Mouse (Mus musculus) CH12.LX (cell line): ENCODE results near the gene BC005537. TPM values are rescaled to one million over a fixed set of nuclear protein-coding genes. Genes with fewer than 3 reads are reported as not detected.

Experiments
- DNase-seq: peaks from one replicate; pipeline ENCODE4 v3.0.0-alpha.2; 2013; ENCODE audit errors: extremely low read depth
- H3K27ac ChIP-seq: 2 replicates; pipeline ENCODE4 v1.5.1; 2012; ENCODE audit warnings: low read depth, mild to moderate bottlenecking, control low read depth, moderate library complexity; ENCODE audit not compliant: insufficient read depth
- H3K27me3 ChIP-seq: replicated peaks from 2 replicates; pipeline ENCODE3; 2012; ENCODE audit warnings: inconsistent platforms
- H3K36me3 ChIP-seq, 2 experiments: replicated peaks in 1 of 2; 2 replicates each; pipeline versions ENCODE3 to v1.6.1; 2012; ENCODE audit warnings: inconsistent platforms in 1 of 2, low read length in 1 of 2, mild to moderate bottlenecking in 1 of 2, mixed read lengths in 1 of 2, moderate library complexity in 1 of 2; ENCODE audit not compliant: control insufficient read depth in 1 of 2, insufficient read depth in 1 of 2
- H3K4me1 ChIP-seq, 2 experiments: 2 replicates each; pipeline ENCODE4 v1.6.1; 2012; ENCODE audit warnings: inconsistent platforms in 1 of 2, moderate library complexity in 1 of 2; ENCODE audit not compliant: insufficient read depth in 2 of 2, control insufficient read depth in 1 of 2
- H3K4me2 ChIP-seq: 2 replicates; pipeline ENCODE4 v1.6.1; 2012; ENCODE audit warnings: low read depth, mild to moderate bottlenecking, control low read depth; ENCODE audit not compliant: poor library complexity, insufficient read depth, severe bottlenecking
- H3K4me3 ChIP-seq, 3 experiments: fragments of 150-350 bp in 1 of 3; sonication (generic) in 1 of 3; replicated peaks in 1 of 3; 2 replicates each; pipeline versions ENCODE3 to v1.5.1; 2011 to 2012; ENCODE audit warnings: low read depth in 2 of 3, low read length in 2 of 3, mild to moderate bottlenecking in 2 of 3, moderate library complexity in 2 of 3, control low read depth in 1 of 3, improper control_type of control experiment in 1 of 3, inconsistent platforms in 1 of 3, mixed read lengths in 1 of 3; ENCODE audit not compliant: poor library complexity in 1 of 3
- H3K79me2 ChIP-seq: replicated peaks from 2 replicates; pipeline ENCODE4 v1.6.1; 2012; ENCODE audit warnings: mild to moderate bottlenecking, moderate library complexity; ENCODE audit not compliant: control insufficient read depth, poor library complexity, insufficient read depth, severe bottlenecking; ENCODE audit errors: extremely low read depth
- H3K9ac ChIP-seq: 2 replicates; pipeline ENCODE4 v1.6.1; 2012; ENCODE audit warnings: low read depth, mild to moderate bottlenecking, control low read depth, moderate library complexity; ENCODE audit not compliant: insufficient read depth
- H3K9me3 ChIP-seq: replicated peaks from 2 replicates; pipeline ENCODE3; 2012; ENCODE audit warnings: low read length, inconsistent platforms, mixed read lengths
- BHLHE40 ChIP-seq: IDR thresholded peaks from 2 replicates; pipeline ENCODE4 v1.6.1; 2011; ENCODE audit warnings: mild to moderate bottlenecking, low read depth, low read length, improper control_type of control experiment
- CHD1 ChIP-seq: IDR thresholded peaks from 2 replicates; pipeline ENCODE4 v1.6.1; 2012; ENCODE audit warnings: low read depth, low read length, improper control_type of control experiment, inconsistent platforms
- CHD2 ChIP-seq: IDR thresholded peaks from 2 replicates; pipeline ENCODE4 v1.6.1; 2011; ENCODE audit warnings: low read length, improper control_type of control experiment
- CTCF ChIP-seq, 2 experiments: IDR thresholded peaks in 1 of 2; conservative IDR thresholded peaks in 1 of 2; 2 replicates each; pipeline ENCODE4 v1.5.1; 2011 to 2012; ENCODE audit warnings: low read depth in 2 of 2, low read length in 2 of 2, improper control_type of control experiment in 1 of 2, inconsistent platforms in 1 of 2, mild to moderate bottlenecking in 1 of 2, moderate library complexity in 1 of 2
- E2F4 ChIP-seq: IDR thresholded peaks from 2 replicates; pipeline ENCODE4 v1.6.1; 2011; ENCODE audit warnings: low read depth, low read length, improper control_type of control experiment; ENCODE audit not compliant: insufficient replicate concordance
- ELF1 ChIP-seq: IDR thresholded peaks from 2 replicates; pipeline ENCODE4 v1.6.1; 2014; ENCODE audit warnings: low read depth, mild to moderate bottlenecking, inconsistent platforms, low read length, improper control_type of control experiment
- EP300 ChIP-seq: IDR thresholded peaks from 2 replicates; pipeline ENCODE4 v1.6.1; 2011; ENCODE audit warnings: low read length, improper control_type of control experiment
- ETS1 ChIP-seq: conservative IDR thresholded peaks from 2 replicates; pipeline ENCODE4 v1.6.1; 2012; ENCODE audit warnings: low read depth, mild to moderate bottlenecking, inconsistent platforms, low read length, improper control_type of control experiment, moderate library complexity
- GABPA ChIP-seq: IDR thresholded peaks from 2 replicates; pipeline ENCODE4 v1.6.1; 2012; ENCODE audit warnings: low read depth, low read length, improper control_type of control experiment, inconsistent platforms; ENCODE audit not compliant: insufficient replicate concordance
- HCFC1 ChIP-seq: IDR thresholded peaks from 2 replicates; pipeline ENCODE4 v1.6.1; 2012; ENCODE audit warnings: low read depth, mild to moderate bottlenecking, inconsistent platforms, low read length, improper control_type of control experiment
- IRF4 ChIP-seq: IDR thresholded peaks from 2 replicates; pipeline ENCODE4 v1.6.1; 2014; ENCODE audit warnings: low read depth, mild to moderate bottlenecking, inconsistent platforms, low read length, improper control_type of control experiment
- JUN ChIP-seq: IDR thresholded peaks from 2 replicates; pipeline ENCODE4 v1.6.1; 2011; ENCODE audit warnings: low read depth, mild to moderate bottlenecking, low read length, improper control_type of control experiment, moderate library complexity; ENCODE audit not compliant: insufficient read depth
- JUND ChIP-seq: conservative IDR thresholded peaks from 2 replicates; pipeline ENCODE4 v1.6.1; 2011; ENCODE audit warnings: low read depth, low read length, improper control_type of control experiment
- KAT2A ChIP-seq: IDR thresholded peaks from 2 replicates; pipeline ENCODE4 v1.6.1; 2012; ENCODE audit warnings: low read length, improper control_type of control experiment, inconsistent platforms; ENCODE audit not compliant: insufficient replicate concordance
- MAFK ChIP-seq: IDR thresholded peaks from 2 replicates; pipeline ENCODE4 v1.6.1; 2011; ENCODE audit warnings: low read length, improper control_type of control experiment; ENCODE audit not compliant: insufficient replicate concordance
- MAZ ChIP-seq: IDR thresholded peaks from 2 replicates; pipeline ENCODE4 v1.6.1; 2012; ENCODE audit warnings: low read depth, mild to moderate bottlenecking, inconsistent platforms, low read length, improper control_type of control experiment, moderate library complexity
- MEF2A ChIP-seq: IDR thresholded peaks from 2 replicates; pipeline ENCODE4 v1.6.1; 2014; ENCODE audit warnings: low read depth, mild to moderate bottlenecking, inconsistent platforms, low read length, improper control_type of control experiment, borderline replicate concordance
- MYC ChIP-seq: IDR thresholded peaks from 2 replicates; pipeline ENCODE4 v1.6.1; 2011; ENCODE audit warnings: low read depth, mild to moderate bottlenecking, improper control_type of control experiment, low read length
- NELFE ChIP-seq: IDR thresholded peaks from 2 replicates; pipeline ENCODE4 v1.6.1; 2011; ENCODE audit warnings: low read depth, low read length, improper control_type of control experiment
- NRF1 ChIP-seq: IDR thresholded peaks from 2 replicates; pipeline ENCODE4 v1.6.1; 2014; ENCODE audit warnings: low read depth, mild to moderate bottlenecking, inconsistent platforms, low read length, improper control_type of control experiment, moderate library complexity
- POLR2AphosphoS2 ChIP-seq: IDR thresholded peaks from 2 replicates; pipeline ENCODE4 v1.6.1; 2011; ENCODE audit warnings: low read depth, low read length, improper control_type of control experiment
- RCOR1 ChIP-seq: conservative IDR thresholded peaks from 2 replicates; pipeline ENCODE4 v1.6.1; 2012; ENCODE audit warnings: low read depth, mild to moderate bottlenecking, inconsistent platforms, low read length, improper control_type of control experiment
- SIN3A ChIP-seq: IDR thresholded peaks from 2 replicates; pipeline ENCODE4 v1.6.1; 2012; ENCODE audit warnings: low read length, improper control_type of control experiment, inconsistent platforms
- TBP ChIP-seq: conservative IDR thresholded peaks from 2 replicates; pipeline ENCODE4 v1.6.1; 2011; ENCODE audit warnings: low read depth, low read length, improper control_type of control experiment
- UBTF ChIP-seq: IDR thresholded peaks from 2 replicates; pipeline ENCODE4 v1.6.1; 2012; ENCODE audit warnings: low read depth, mild to moderate bottlenecking, inconsistent platforms, low read length, improper control_type of control experiment, moderate library complexity
- USF1 ChIP-seq: IDR thresholded peaks from 2 replicates; pipeline ENCODE4 v1.6.1; 2014; ENCODE audit warnings: low read depth, mild to moderate bottlenecking, inconsistent platforms, low read length, improper control_type of control experiment
- USF2 ChIP-seq: conservative IDR thresholded peaks from 2 replicates; pipeline ENCODE4 v1.6.1; 2011; ENCODE audit warnings: low read depth, low read length, improper control_type of control experiment
- ZKSCAN1 ChIP-seq: IDR thresholded peaks from 2 replicates; pipeline ENCODE4 v1.6.1; 2012; ENCODE audit warnings: low read depth, inconsistent platforms, low read length, improper control_type of control experiment, borderline replicate concordance
- ZMIZ1 ChIP-seq: IDR thresholded peaks from 2 replicates; pipeline ENCODE4 v1.6.1; 2012; ENCODE audit warnings: low read depth, mild to moderate bottlenecking, inconsistent platforms, low read length, improper control_type of control experiment
- ZNF384 ChIP-seq: IDR thresholded peaks from 2 replicates; pipeline ENCODE4 v1.6.1; 2012; ENCODE audit warnings: low read depth, low read length, improper control_type of control experiment, inconsistent platforms
- dilution Hi-C: fragments of 300-500 bp; cut with MboI; formaldehyde crosslinking; loops from 2 replicates; pipeline ENCODE4 v1.14.3; 2020; ENCODE audit warnings: low sequenced_read_pairs; ENCODE audit not compliant: extremely low pct_unique_long_range_greater_than_20kb, extremely low pct_ligation_motif_present
- in situ Hi-C: fragments of 300-500 bp; cut with MboI; formaldehyde crosslinking; loops from 3 replicates; pipeline ENCODE4 v1.14.3; 2019; ENCODE audit warnings: low sequenced_read_pairs, low pct_ligation_motif_present, low pct_unique_long_range_greater_than_20kb, mixed read lengths
- polyA plus RNA-seq: library from polyadenylated mRNA; unstranded; fragments of >175 nt; gene quantifications from 2 replicates; pipeline ENCODE4 v1.2.1, GENCODE M21; 2012; ENCODE audit warnings: low read depth; ENCODE audit not compliant: insufficient read length
- total RNA-seq, 2 experiments: library from RNA; depleted of rRNA; stranded (reverse); fragments of 300-350 nt in 1 of 2; fragments of >200 nt in 1 of 2; gene quantifications; 2 replicates each; pipeline ENCODE4 v1.2.3; 2012 to 2014

BC005537 gene
- total and polyA plus RNA-seq, 3 experiments = 21.8 to 47.7 (median 39.0) TPM

GRCm38 (mm10) chr13:24799378-24799777, 2.1 kb upstream of the BC005537 start:
- DNase-seq = no peak
- dilution Hi-C loops = no loop called here
- H3K4me3 ChIP-seq = no peak overlapping the region

GRCm38 (mm10) chr13:24799925-24800673, 1.4 kb upstream of the BC005537 start:
- Histone ChIP-seq H3K4me1 (peaks cover 5 to 10% of the 10 kb centered on the region in 2 experiments; a peak in 3 of 4 replicates), H3K4me3 (peak overlapping the region; percentile 82 to 91 (median 83)), H3K36me3 (peaks cover 3 to 7% of the 10 kb centered on the region in 2 experiments), H3K27ac (peak overlapping the region; percentile 33; the same call in 1 of the 2 replicates), H3K27me3 (no peaks in the 10 kb centered on the region), H3K9me3 (no peaks in the 10 kb centered on the region), H3K79me2 (peaks cover 32% of the 10 kb centered on the region), H3K4me2 (peak overlapping the region; percentile 52), H3K9ac (peak overlapping the region; percentile 84)
- in situ Hi-C loops (no loop called here), dilution Hi-C loops (no loop called here)
- DNase-seq = no peak
- TF ChIP-seq E2F4 (no peak), CHD2 (peak; percentile 48; the same call in 1 of the 2 replicates), ELF1 (peak; percentile 73), ZKSCAN1 (no peak), NELFE (no peak; the same call in 1 of the 2 replicates), EP300 (no peak), KAT2A (no peak), GABPA (no peak), ZNF384 (no peak), USF1 (no peak), HCFC1 (no peak), MYC (no peak; the same call in 1 of the 2 replicates), JUN (no peak), ETS1 (no peak), MAFK (no peak), BHLHE40 (no peak), UBTF (0 out of 2 replicates have a peak, but pooled peaks have one; percentile 42), ZMIZ1 (peak; percentile 45; the same call in 1 of the 2 replicates), CHD1 (0 out of 2 replicates have a peak, but pooled peaks have one; percentile 48), NRF1 (no peak), USF2 (no peak), IRF4 (no peak), TBP (no peak)

More at GRCm38 (mm10) chr13:24799378-24799777, 2.1 kb upstream of the BC005537 start:
- H3K4me1 ChIP-seq = peaks cover 2 to 5% of the 10 kb centered on the region in 2 experiments; a peak in 3 of 4 replicates
- peaks cover 28% of the 10 kb centered on the region for H3K79me2 ChIP-seq
- H3K27me3 ChIP-seq = no peaks in the 10 kb centered on the region
- TF ChIP-seq POLR2AphosphoS2 (no peak), JUN (no peak), HCFC1 (no peak), MAFK (no peak), ZMIZ1 (no peak), JUND (no peak), MAZ (no peak), CHD1 (no peak), MYC (no peak), MEF2A (no peak), ETS1 (no peak), UBTF (no peak), ZKSCAN1 (no peak), CTCF (conservative IDR thresholded peaks at IDR 0.05 in 1 of 2, IDR thresholded peaks at IDR 0.05 in 1 of 2; ENCODE audit: low read depth in 2 of 2, low read length in 2 of 2) (no peak), RCOR1 (no peak), USF1 (no peak), SIN3A (no peak)
- no peaks in the 10 kb centered on the region for H3K9me3 ChIP-seq
- no peak overlapping the region for H3K27ac ChIP-seq
- peak overlapping the region; percentile 11; the same call in 1 of the 2 replicates for H3K4me2 ChIP-seq
- no peak overlapping the region for H3K9ac ChIP-seq
- peaks cover 0 to 3% of the 10 kb centered on the region in 2 experiments for H3K36me3 ChIP-seq
- in situ Hi-C loops = no loop called here
